Mouse (Mus musculus): ENCODE measurements around the gene Lyl1.

DNA sequence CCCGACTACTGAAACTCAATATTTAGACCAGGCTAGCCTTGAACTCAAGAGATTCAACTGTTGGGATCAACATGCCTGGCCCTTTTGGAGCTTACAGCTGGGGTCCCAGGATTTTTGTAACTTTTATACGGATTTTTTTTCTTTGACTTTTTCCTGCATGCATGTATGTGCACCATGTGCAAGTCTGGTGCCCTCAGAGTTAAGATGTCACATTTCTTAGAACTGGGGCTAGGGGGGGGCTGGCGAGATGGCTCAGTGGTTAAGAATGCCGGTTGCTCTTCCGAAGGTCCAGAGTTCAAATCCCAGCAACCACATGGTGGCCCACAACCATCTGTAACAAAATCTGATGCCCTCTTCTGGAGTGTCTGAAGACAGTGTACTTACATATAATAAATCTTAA lies 731 bp upstream of the Lyl1 start:
- TF ChIP-seq POLR2AphosphoS2 (IDR thresholded peaks at IDR 0.05; ENCODE audit: insufficient read length, low read depth) (no peak), TCF12 (IDR thresholded peaks at IDR 0.05; ENCODE audit: insufficient read depth, poor library complexity, severe bottlenecking) (no peak), POLR2A (IDR thresholded peaks at IDR 0.05; ENCODE audit: insufficient read length, low read depth) (no peak), E2F4 (IDR thresholded peaks at IDR 0.05; ENCODE audit: insufficient read depth) (no peak), USF1 (IDR thresholded peaks at IDR 0.05; ENCODE audit: low read depth) (no peak), MYOD1 (IDR thresholded peaks at IDR 0.05; ENCODE audit: control insufficient read depth in 1 of 3, insufficient read length in 2 of 3, low read depth in 2 of 3) (no peak), REST (IDR thresholded peaks at IDR 0.05; ENCODE audit: insufficient read depth, insufficient read length) (no peak), MAX (IDR thresholded peaks at IDR 0.05; ENCODE audit: low read depth) (no peak), MYOG (IDR thresholded peaks at IDR 0.05; ENCODE audit: control insufficient read depth in 1 of 3, insufficient read depth in 1 of 3, insufficient read length in 2 of 3, low read depth in 2 of 3) (no peak), TCF3 (IDR thresholded peaks at IDR 0.05; ENCODE audit: insufficient read length, low read depth) (no peak)

All from myocyte (in vitro differentiated cells).